Mouse (Mus musculus) neural tube, embryonic 13.5 days (tissue): ENCODE measurements around the gene Pitx3. TPM values are rescaled to one million over a fixed set of nuclear protein-coding genes. Genes with fewer than 3 reads are reported as not detected.
"Not testable (repeated sequence)": the region's sequence is repeated elsewhere in the genome, so short reads cannot be mapped to it uniquely, and the experiment has no call there.

ENCODE experiments used
- ATAC-seq: fragments of 200-750 bp; cut with Nextera tagmentation; 2 replicates; pipeline ENCODE4 v1.8.0; 2017; ENCODE audit warnings: low read depth, mild to moderate bottlenecking, moderate TSS enrichment, moderate library complexity
- H3K27ac ChIP-seq: fragments of 300-500 bp; sonication (generic); replicated peaks from 2 replicates; pipeline ENCODE4 v1.5.1; 2015; ENCODE audit warnings: moderate library complexity, mild to moderate bottlenecking, inconsistent platforms
- H3K27me3 ChIP-seq: fragments of 300-500 bp; sonication (generic); 2 replicates; pipeline ENCODE4 v1.6.1; 2015; ENCODE audit warnings: mild to moderate bottlenecking, inconsistent platforms
- H3K36me3 ChIP-seq: fragments of 300-500 bp; sonication (generic); 2 replicates; pipeline ENCODE4 v1.6.1; 2015; ENCODE audit warnings: mild to moderate bottlenecking, inconsistent platforms
- H3K4me1 ChIP-seq: fragments of 300-500 bp; sonication (generic); replicated peaks from 2 replicates; pipeline ENCODE4 v1.6.1; 2015; ENCODE audit warnings: inconsistent platforms
- H3K4me2 ChIP-seq: fragments of 300-500 bp; sonication (generic); 2 replicates; pipeline ENCODE4 v1.6.1; 2015; ENCODE audit warnings: inconsistent platforms, mild to moderate bottlenecking, moderate library complexity
- H3K4me3 ChIP-seq: fragments of 300-500 bp; sonication (generic); 2 replicates; pipeline ENCODE4 v1.5.1; 2015; ENCODE audit warnings: mild to moderate bottlenecking, inconsistent platforms
- H3K9ac ChIP-seq: fragments of 300-500 bp; sonication (generic); 2 replicates; pipeline ENCODE4 v1.6.1; 2015; ENCODE audit warnings: moderate library complexity, mild to moderate bottlenecking, inconsistent platforms
- H3K9me3 ChIP-seq: fragments of 300-500 bp; sonication (generic); 2 replicates; pipeline ENCODE4 v1.6.1; 2016; ENCODE audit warnings: inconsistent platforms
- WGBS: fragments of 180-500 bp; shearing (Covaris S2); methylation state at CpG from one replicate; pipeline ENCODE4 v1.1.7; 2015; 5-methylcytosine and 5-hydroxymethylcytosine counted together
- polyA plus RNA-seq: library from polyadenylated mRNA; unstranded; fragments of >200 nt; fragmentation: Nextera tagmentation; extraction: Ambion mirVana; gene quantifications from 2 replicates; pipeline ENCODE4 v1.2.1, GENCODE M21; 2015

The Pitx3 gene
- polyA plus RNA-seq, 1 experiment from 2014 or later, result 0.17 TPM

DNA sequence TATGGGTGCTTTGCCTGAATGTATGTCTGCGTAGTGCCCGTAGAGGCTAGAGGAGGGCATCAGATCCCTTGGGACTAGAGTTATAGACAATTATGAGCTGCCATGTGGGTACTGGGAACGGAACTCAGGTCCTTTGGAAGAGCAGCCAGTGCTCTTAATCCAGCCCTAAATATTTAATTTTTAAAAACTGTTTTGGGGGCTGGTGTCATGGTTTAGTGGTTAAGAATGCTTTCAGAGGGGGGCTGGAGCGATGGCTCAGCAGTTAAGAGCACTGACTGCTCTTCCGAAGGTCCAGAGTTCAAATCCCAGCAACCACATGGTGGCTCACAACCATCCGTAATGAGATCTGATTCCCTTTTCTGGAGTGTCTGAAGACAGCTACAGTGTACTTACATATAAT is 18.4 kb downstream of the Pitx3 start:
- not testable (repeated sequence) for H3K36me3 ChIP-seq, H3K4me3 ChIP-seq, H3K27ac ChIP-seq, H3K9ac ChIP-seq, ATAC-seq, H3K4me2 ChIP-seq, H3K4me1 ChIP-seq, H3K9me3 ChIP-seq
- H3K27me3 ChIP-seq, result peaks cover 62% of the 10 kb centered on the region
- WGBS, result 72% methylated on average over 6 of the region's 6 CpGs

DNA sequence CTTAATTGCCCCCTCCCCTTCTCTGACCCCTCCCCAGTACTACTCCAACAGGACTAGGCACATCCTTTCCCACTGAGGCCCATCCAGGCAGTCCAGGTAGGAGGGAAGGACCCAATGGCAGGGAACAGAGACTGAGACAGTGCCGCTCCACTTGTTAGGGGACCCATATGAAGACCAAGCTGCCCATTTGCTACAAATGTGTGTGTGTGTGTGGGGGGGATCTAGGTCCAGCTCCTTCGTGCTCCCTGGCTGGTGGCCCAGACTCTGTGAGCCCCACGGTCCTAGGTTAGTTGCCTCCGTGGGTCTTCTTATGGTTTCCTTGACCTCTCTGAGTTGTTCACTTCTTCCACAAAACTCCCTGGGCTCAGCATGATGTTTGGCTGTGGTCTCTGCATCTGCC is 21.8 kb downstream of the Pitx3 start:
- H3K9me3 ChIP-seq, result no peaks in the 10 kb centered on the region
- no peak overlapping the region for H3K9ac ChIP-seq
- H3K36me3 ChIP-seq, result no peaks in the 10 kb centered on the region
- H3K27ac ChIP-seq, result no peak overlapping the region
- peaks cover 28% of the 10 kb centered on the region for H3K27me3 ChIP-seq
- no peak overlapping the region for H3K4me3 ChIP-seq
- no peak for ATAC-seq
- 80% methylated on average over 4 of the region's 4 CpGs for WGBS
- no peaks in the 10 kb centered on the region for H3K4me1 ChIP-seq
- no peak overlapping the region for H3K4me2 ChIP-seq

DNA sequence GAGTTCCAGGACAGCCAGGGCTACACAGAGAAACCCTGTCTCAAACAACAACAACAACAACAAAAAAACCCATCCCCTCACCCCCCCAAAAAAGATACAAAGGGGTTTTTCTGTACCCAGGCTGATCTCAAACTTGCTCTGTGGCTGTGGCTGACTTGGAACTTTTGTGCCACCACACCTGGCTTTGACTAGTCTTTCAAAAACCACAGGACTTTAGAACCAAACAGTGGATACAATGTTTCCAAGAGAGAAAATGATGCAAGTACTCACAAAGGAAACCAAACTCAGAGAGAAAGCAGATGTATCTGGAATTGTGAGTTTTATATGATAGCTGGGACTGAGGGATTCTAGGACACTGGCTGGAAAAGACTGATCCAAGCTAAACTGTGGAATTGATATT is 23.5 kb downstream of the Pitx3 start:
- H3K27ac ChIP-seq, result no peak overlapping the region
- no peak for ATAC-seq

DNA sequence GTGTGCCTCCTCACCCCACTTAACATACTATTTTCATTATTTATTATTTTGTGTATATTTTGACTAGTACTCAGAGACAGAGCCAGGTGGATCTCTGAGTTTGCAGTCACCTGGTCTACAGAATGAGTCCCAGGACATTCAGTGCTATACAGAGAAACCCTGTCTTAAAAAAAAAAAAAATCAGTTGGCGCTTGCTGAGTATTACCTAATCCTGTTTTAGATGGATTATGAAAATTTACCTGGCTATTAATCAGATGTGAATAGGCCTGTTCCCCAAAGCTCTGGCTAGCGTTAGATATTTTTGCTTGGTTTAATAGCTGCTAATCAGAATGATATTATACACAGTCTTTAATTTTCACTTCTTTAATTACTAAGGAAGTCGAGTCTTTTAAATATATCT is 24.2 kb downstream of the Pitx3 start:
- WGBS, result 84% methylated on average over 3 of the region's 3 CpGs
- no peaks in the 10 kb centered on the region for H3K36me3 ChIP-seq
- no peak overlapping the region for H3K4me3 ChIP-seq
- H3K9me3 ChIP-seq, result no peaks in the 10 kb centered on the region
- H3K27me3 ChIP-seq, result peaks cover 10% of the 10 kb centered on the region
- H3K4me2 ChIP-seq, result no peak overlapping the region
- no peaks in the 10 kb centered on the region for H3K4me1 ChIP-seq
- no peak for ATAC-seq
- H3K27ac ChIP-seq, result no peak overlapping the region
- H3K9ac ChIP-seq, result no peak overlapping the region

More for the DNA sequence above, 23.5 kb downstream of the Pitx3 start:
- no peaks in the 10 kb centered on the region for H3K9me3 ChIP-seq
- peaks cover 13% of the 10 kb centered on the region for H3K27me3 ChIP-seq
- no peaks in the 10 kb centered on the region for H3K4me1 ChIP-seq
- H3K36me3 ChIP-seq, result no peaks in the 10 kb centered on the region
- no peak overlapping the region for H3K9ac ChIP-seq
- no peak overlapping the region for H3K4me3 ChIP-seq
- no peak overlapping the region for H3K4me2 ChIP-seq

DNA sequence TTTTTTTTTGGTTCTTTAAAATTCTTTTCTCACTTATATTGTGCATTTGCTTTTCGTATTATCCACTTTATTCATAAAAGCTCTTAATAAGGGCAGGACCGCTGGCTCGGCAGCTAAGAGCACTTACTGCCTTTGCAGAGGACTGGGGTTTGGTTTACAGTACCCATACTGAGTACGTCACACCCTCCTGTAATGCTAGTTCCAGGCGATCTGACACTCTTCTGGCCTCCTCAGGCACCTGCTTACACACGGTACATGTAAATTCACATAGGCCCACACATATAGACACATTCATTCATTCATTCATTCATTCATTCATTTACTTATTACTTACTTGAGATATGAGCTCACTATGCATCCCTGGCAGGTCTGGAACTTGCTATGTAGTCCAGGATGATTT is 27.3 kb downstream of the Pitx3 start:
- H3K27ac ChIP-seq, result no peak overlapping the region
- WGBS, result 76% methylated on average over 6 of the region's 6 CpGs

DNA sequence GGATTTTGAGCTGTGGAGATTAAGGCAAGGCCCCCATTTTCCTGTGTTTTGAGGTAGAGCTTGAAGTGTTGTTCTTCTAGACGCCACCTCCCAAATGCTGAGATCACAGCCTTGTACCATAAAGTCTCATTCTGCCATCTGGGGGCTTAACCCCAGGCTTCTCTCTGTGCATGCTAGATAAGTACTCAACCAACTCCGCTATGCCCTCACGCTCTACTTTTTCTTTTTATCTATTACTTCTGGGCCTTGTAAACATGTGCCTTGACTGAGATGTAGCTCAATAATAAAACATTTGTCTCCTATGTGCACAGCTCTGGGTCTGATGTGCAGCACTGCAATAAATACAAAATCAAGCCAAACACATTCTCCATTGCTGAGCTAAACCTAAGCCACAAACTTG is 28.7 kb downstream of the Pitx3 start:
- no peak overlapping the region for H3K4me2 ChIP-seq
- no peak overlapping the region for H3K27ac ChIP-seq
- H3K9ac ChIP-seq, result no peak overlapping the region
- H3K9me3 ChIP-seq, result no peaks in the 10 kb centered on the region
- H3K4me1 ChIP-seq, result no peaks in the 10 kb centered on the region
- 95% methylated on average over 3 of the region's 3 CpGs for WGBS
- no peaks in the 10 kb centered on the region for H3K36me3 ChIP-seq
- no peaks in the 10 kb centered on the region for H3K27me3 ChIP-seq
- no peak for ATAC-seq
- H3K4me3 ChIP-seq, result no peak overlapping the region

More for the DNA sequence above, 27.3 kb downstream of the Pitx3 start:
- Histone ChIP-seq H3K36me3 (no peaks in the 10 kb centered on the region), H3K9me3 (no peaks in the 10 kb centered on the region), H3K4me1 (no peaks in the 10 kb centered on the region), H3K9ac (no peak overlapping the region), H3K4me2 (no peak overlapping the region), H3K27me3 (no peaks in the 10 kb centered on the region), H3K4me3 (no peak overlapping the region)
- no peak for ATAC-seq

DNA sequence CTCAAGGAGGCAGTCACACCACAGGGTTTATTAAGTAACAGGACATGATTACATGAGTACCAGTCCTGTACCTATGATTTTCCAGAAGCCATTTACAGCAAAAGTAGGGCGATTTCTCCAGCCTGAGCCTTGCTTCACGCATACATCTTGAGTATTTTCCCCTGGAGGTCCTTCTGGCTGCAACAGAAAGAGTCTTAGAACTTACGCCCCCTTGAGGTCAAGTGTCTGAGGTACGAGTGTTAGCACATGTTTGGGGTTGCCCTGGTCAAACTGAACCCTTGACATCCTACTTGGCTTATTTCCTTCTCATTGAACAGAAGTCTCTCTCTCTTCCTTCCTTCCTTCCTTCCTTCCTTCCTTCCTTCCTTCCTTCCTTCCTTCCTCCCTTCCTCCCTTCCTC is 33.5 kb downstream of the Pitx3 start:
- ATAC-seq, result no peak
- Histone ChIP-seq H3K4me1 (no peaks in the 10 kb centered on the region), H3K4me2 (no peak overlapping the region), H3K27ac (no peak overlapping the region), H3K4me3 (no peak overlapping the region), H3K27me3 (no peaks in the 10 kb centered on the region), H3K9me3 (no peaks in the 10 kb centered on the region), H3K9ac (no peak overlapping the region), H3K36me3 (no peaks in the 10 kb centered on the region)
- 61% methylated on average over 4 of the region's 4 CpGs for WGBS

DNA sequence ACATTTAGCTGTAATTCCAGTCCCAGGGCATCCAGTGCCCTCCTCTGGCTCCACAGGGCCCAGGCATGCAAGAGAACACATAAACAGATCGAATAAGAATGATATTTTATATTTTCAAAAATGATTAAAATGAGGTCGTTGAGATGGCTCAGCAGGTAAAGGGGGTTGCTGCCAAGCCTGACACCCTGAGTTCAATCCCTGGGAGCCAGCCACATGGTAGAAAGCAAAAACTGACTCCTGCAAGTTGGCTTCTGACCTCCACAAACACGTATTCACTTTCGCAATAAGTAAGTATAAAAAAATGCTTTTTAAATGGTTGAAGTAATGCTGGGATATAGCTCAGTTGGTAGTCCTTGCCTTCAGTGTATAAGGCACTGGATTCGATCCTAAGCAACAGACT is 37.3 kb downstream of the Pitx3 start:
- WGBS, result 86% methylated on average over 5 of the region's 5 CpGs
- Histone ChIP-seq H3K27me3 (no peaks in the 10 kb centered on the region), H3K4me3 (no peak overlapping the region), H3K9me3 (no peaks in the 10 kb centered on the region), H3K4me1 (no peaks in the 10 kb centered on the region), H3K27ac (no peak overlapping the region), H3K36me3 (no peaks in the 10 kb centered on the region), H3K4me2 (no peak overlapping the region), H3K9ac (no peak overlapping the region)
- no peak for ATAC-seq

DNA sequence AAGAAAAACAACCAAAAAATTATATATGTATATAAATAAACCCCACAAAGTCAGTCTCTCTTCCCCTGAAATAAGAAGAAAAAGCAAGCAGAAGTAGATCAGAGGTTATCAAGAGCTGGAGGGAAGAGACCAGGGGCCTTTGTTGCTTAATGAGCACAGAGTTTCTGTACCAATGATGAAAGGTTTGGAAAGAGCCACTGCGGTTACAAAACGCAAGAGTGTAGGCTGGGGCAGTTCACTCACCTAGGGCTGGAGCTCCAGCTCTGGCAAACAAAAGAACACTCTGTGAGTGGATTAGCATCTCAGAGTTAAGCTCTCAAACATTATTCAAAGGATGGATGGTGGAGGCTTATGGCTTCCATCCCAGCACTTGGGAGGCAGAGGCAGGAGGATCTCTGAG is 37.9 kb downstream of the Pitx3 start:
- Histone ChIP-seq H3K36me3 (no peaks in the 10 kb centered on the region), H3K9ac (no peak overlapping the region), H3K27ac (no peak overlapping the region), H3K9me3 (no peaks in the 10 kb centered on the region), H3K4me1 (no peaks in the 10 kb centered on the region), H3K4me2 (no peak overlapping the region), H3K4me3 (no peak overlapping the region), H3K27me3 (no peaks in the 10 kb centered on the region)
- ATAC-seq, result no peak
- 85% methylated on average over 2 of the region's 2 CpGs for WGBS

DNA sequence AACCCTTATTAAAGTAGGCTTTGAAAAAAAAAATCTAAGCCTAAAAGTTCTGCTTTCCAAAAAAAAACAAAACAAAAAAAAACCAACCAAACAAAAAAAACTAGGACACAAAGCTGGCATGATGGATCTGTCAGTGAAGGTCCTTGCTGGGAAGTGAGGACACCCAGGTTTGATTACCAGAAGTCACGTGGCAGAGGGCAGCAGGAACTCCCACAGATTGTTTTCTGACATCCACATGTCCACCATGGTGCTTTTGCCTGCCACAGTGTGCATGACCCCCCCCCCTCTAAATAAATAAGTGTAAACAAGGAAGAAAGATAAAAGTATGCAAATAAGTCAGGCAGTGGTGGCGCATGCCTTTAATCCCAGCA is 44.0 kb downstream of the Pitx3 start:
- Histone ChIP-seq H3K4me3 (no peak overlapping the region), H3K4me2 (no peak overlapping the region), H3K4me1 (no peaks in the 10 kb centered on the region), H3K36me3 (no peaks in the 10 kb centered on the region), H3K27ac (no peak overlapping the region), H3K27me3 (no peaks in the 10 kb centered on the region), H3K9ac (no peak overlapping the region), H3K9me3 (no peaks in the 10 kb centered on the region)
- no peak for ATAC-seq
- WGBS, result 87% methylated on average over 2 of the region's 2 CpGs

DNA sequence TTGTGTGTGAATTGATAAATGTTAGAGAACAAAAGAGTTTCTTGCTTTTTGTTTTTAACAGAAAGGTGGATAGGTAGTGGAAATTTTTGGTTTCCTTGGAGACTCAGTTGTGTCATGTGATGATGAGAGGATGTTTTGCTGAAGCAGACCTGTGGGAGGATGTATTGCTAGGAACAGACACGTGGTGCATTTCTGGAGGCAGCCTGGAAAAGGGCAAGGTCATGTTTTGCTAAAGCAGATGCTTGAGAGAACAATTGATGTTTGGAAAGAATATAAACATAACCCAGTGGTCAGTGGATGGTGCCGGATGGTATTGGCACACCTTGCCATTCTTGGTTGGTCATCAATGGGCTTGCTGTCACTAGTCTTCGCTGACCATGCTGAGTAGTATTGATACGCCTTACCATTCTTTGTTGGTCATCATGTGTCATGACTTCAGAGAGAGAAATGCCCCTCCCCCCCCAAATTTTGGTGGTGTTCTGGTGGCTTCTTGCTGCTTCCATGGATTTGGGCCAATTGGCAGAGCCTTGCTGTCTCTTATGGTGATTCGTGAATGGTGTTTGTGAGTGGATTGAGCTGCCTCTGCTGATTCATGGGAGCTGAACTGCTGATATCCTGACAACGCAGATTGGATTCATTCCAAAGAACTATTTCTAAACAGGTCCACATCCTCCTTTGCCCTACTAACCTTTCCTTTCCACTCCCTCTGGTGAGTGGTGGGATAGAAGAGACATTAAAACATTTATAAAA is 44.5 kb downstream of the Pitx3 start:
- H3K27ac ChIP-seq, result no peak overlapping the region
- H3K4me3 ChIP-seq, result no peak overlapping the region
- 84% methylated on average over 6 of the region's 6 CpGs for WGBS
- ATAC-seq, result no peak
- no peaks in the 10 kb centered on the region for H3K4me1 ChIP-seq
- H3K4me2 ChIP-seq, result no peak overlapping the region
- no peaks in the 10 kb centered on the region for H3K27me3 ChIP-seq
- no peaks in the 10 kb centered on the region for H3K36me3 ChIP-seq
- H3K9ac ChIP-seq, result no peak overlapping the region
- no peaks in the 10 kb centered on the region for H3K9me3 ChIP-seq

DNA sequence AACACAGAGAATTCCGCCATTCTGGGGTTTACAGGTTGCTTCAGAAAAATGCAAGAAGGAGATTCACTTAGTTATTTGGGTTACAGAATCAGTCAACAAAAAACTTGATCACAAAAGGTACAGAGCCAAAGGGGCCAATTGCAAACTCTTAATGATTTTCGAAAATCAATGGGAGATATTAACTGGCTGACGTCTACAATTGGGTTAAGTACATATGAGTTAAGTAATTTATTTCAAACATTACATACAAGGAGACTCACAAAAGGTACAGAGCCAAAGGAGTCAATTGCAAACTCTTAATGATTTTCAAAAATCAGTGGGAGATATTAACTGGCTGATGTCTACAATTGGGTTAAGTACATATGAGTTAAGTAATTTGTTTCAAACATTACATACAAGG is 48.6 kb downstream of the Pitx3 start:
- Histone ChIP-seq H3K4me2 (no peak overlapping the region), H3K9me3 (no peaks in the 10 kb centered on the region), H3K36me3 (no peaks in the 10 kb centered on the region), H3K4me1 (no peaks in the 10 kb centered on the region), H3K27me3 (no peaks in the 10 kb centered on the region), H3K4me3 (no peak overlapping the region), H3K9ac (no peak overlapping the region), H3K27ac (no peak overlapping the region)
- ATAC-seq, result no peak
- 94% methylated on average over 3 of the region's 3 CpGs for WGBS

DNA sequence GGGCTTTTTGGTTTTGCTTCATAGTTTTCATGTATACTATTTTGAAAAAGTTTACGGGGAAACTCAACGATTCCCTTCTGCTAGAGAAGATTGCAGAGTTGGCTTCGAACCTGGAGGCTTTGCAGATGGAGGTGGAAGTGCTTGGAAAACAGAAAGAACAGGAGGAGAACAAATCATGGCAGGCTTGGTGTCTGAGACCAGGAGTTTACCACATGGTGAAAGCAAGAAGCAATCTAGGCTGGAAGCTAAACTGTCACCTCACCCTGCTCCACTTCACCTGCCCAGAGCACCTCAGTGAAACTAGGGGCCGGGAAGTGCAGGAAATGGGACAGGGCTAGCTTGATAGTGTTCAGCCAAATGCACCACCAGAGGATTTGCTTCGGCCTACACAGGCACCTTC is 51.7 kb downstream of the Pitx3 start:
- ATAC-seq, result no peak
- H3K9me3 ChIP-seq, result no peaks in the 10 kb centered on the region
- 88% methylated on average over 5 of the region's 5 CpGs for WGBS
- no peak overlapping the region for H3K4me2 ChIP-seq
- no peaks in the 10 kb centered on the region for H3K4me1 ChIP-seq
- H3K9ac ChIP-seq, result no peak overlapping the region
- H3K4me3 ChIP-seq, result no peak overlapping the region
- no peak overlapping the region for H3K27ac ChIP-seq
- H3K27me3 ChIP-seq, result no peaks in the 10 kb centered on the region
- no peaks in the 10 kb centered on the region for H3K36me3 ChIP-seq
